Mouse (Mus musculus) bone marrow macrophage, adult 2 months (primary cell): Measurements from ENCODE around the gene Pmpcb. TPM values are rescaled to one million over a fixed set of nuclear protein-coding genes. Genes with fewer than 3 reads are reported as not detected.
"Not testable (repeated sequence)": the region's sequence is repeated elsewhere in the genome, so short reads cannot be mapped to it uniquely, and the experiment has no call there.

Experiments used
- H3K27ac ChIP-seq: 2 replicates; pipeline ENCODE4 v1.5.1; 2012; ENCODE audit warnings: low read depth, low read length; ENCODE audit not compliant: insufficient read depth
- H3K4me1 ChIP-seq: 2 replicates; pipeline ENCODE4 v1.6.1; 2012; ENCODE audit warnings: low read length; ENCODE audit not compliant: control insufficient read depth, insufficient read depth
- H3K4me3 ChIP-seq: 2 replicates; pipeline ENCODE4 v1.5.1; 2012; ENCODE audit warnings: mild to moderate bottlenecking, low read length, moderate library complexity; ENCODE audit not compliant: insufficient read depth
- CTCF ChIP-seq: IDR thresholded peaks from 2 replicates; pipeline ENCODE4 v1.5.1; 2012; ENCODE audit warnings: low read depth, mild to moderate bottlenecking, low read length, moderate library complexity
- POLR2A ChIP-seq: IDR thresholded peaks from 2 replicates; pipeline ENCODE4 v1.6.1; 2012; ENCODE audit warnings: mild to moderate bottlenecking, low read depth, low read length, borderline replicate concordance
- polyA plus RNA-seq: library from polyadenylated mRNA; stranded (reverse); fragments of >200 nt; gene quantifications from 2 replicates; pipeline ENCODE4 v1.2.4, GENCODE M21; 2012; ENCODE audit not compliant: missing spikeins, insufficient read depth, insufficient read length

The Pmpcb gene
- polyA plus RNA-seq, 1 experiment: 63.2 TPM

DNA sequence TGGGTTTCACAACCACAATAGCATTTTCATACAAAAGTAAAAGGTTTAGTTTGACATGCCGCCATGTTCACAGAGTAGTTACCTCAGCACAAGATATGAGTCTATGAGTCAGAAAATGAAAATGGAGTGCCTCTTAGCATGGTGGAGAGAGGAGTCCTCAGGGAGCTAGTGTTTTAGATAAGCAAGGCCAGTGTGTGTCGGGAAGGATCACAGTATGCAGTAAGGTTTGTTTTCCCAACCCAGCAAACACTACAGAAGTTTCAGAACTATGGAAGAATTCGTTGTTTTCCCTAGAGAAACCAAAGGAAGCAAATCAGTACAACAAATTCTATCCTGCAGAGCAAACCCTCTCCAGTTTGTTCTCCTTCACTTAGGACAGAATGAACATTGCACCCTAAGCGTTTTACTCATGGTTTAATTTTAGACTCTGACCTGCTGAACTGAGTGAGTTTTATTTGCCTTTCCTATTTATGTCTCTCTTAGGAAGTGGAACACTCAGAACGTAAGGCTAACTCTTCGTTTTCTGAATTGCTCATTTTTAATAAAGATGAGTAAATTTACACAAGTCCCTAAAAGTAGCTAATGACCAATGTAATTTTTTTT lies 34.0 kb upstream of the Pmpcb start:
- peak overlapping the region; percentile 71 for H3K27ac ChIP-seq
- TF ChIP-seq POLR2A (no peak), CTCF (no peak)
- peaks cover 10% of the 10 kb centered on the region for H3K4me1 ChIP-seq
- no peak overlapping the region for H3K4me3 ChIP-seq

- peaks cover 10% of the 10 kb centered on the region for H3K4me1 ChIP-seq
- H3K27ac ChIP-seq: peak overlapping the region; percentile 28; the same call in 1 of the 2 replicates
- no peak for TF ChIP-seq POLR2A
- TF ChIP-seq CTCF: no peak
- no peak overlapping the region for H3K4me3 ChIP-seq
These were observed 33.2 kb upstream of the Pmpcb start for GRCm38 (mm10) chr5:21703708-21704107.

DNA sequence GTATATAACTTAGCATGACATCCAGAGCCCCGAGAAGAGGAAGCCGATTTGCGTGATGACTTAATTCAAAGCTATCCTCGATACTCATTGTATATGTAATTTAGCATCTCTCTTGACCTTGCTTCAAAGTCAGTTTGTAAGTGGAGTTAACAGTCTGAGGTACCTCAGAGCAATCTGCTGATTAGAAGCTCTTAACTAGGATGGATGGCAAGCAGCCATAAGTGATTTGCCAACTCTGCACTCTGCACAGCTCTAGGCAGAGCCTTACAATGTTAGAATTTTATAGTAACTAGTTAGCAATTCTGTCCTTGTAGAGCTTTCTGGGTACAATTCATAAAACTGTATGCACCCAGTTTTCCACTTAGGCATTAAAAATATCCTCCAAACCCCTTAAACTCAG lies 30.4 kb upstream of the Pmpcb start:
- H3K27ac ChIP-seq: no peak overlapping the region
- no peak overlapping the region for H3K4me3 ChIP-seq
- no peak for TF ChIP-seq CTCF
- H3K4me1 ChIP-seq: peaks cover 10% of the 10 kb centered on the region

DNA sequence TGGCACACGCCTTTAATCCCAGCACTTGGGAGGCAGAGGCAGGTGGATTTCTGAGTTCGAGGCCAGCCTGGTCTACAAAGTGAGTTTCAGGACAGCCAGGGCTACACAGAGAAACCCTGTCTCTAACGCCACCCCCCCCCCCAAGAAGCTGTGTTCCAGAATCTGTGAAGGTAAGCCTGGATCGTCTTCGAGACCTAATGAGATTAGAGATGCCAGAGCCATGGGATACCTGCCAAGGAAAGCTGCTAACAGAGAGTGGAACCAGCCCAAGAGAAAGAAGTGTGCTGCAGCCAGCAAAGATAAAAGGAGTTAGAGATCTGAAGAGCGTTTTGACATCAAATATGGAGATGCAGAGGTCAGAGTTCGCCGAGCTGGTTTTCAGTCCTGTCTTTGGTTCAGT lies 28.9 kb upstream of the Pmpcb start:
- not testable (repeated sequence) for H3K4me1 ChIP-seq, H3K27ac ChIP-seq, H3K4me3 ChIP-seq

- Histone ChIP-seq H3K4me3 (no peak overlapping the region), H3K4me1 (peaks cover 2% of the 10 kb centered on the region; the same call in 1 of the 2 replicates), H3K27ac (no peak overlapping the region)
- TF ChIP-seq POLR2A: no peak
These were observed 24.7 kb upstream of the Pmpcb start for GRCm38 (mm10) chr5:21712127-21712715.

DNA sequence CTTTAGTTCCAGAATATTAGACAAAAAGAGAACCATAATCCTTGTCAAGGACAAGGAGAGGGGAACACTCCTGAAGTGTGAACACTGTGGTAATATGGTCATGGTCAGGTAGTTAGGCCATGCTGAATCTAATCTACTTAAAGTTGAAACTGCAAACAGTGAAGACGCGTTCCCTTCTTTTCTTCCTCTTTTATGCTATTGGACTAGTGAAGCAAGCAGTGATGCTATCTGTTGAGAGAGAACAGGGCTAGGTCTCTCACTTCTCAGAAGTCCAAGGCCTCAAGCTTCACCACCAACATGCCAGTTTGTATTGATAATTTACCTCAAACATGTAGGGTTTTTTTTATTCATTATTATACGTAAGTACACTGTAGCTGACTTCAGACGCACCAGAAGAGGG lies 22.5 kb upstream of the Pmpcb start:
- no peak for TF ChIP-seq POLR2A
- no peak for TF ChIP-seq CTCF

GRCm38 (mm10) chr5:21717165-21717715 lies 19.7 kb upstream of the Pmpcb start:
- no peak for TF ChIP-seq POLR2A
- TF ChIP-seq CTCF: no peak
- Histone ChIP-seq H3K4me1 (peaks cover 9% of the 10 kb centered on the region), H3K4me3 (no peak overlapping the region), H3K27ac (no peak overlapping the region)

More for the DNA sequence above, 22.5 kb upstream of the Pmpcb start:
- no peak overlapping the region for H3K4me3 ChIP-seq
- peaks cover 9% of the 10 kb centered on the region for H3K4me1 ChIP-seq
- no peak overlapping the region for H3K27ac ChIP-seq

GRCm38 (mm10) chr5:21718546-21718945 lies 18.4 kb upstream of the Pmpcb start:
- TF ChIP-seq POLR2A: no peak
- TF ChIP-seq CTCF: no peak
- Histone ChIP-seq H3K4me3 (no peak overlapping the region), H3K27ac (no peak overlapping the region), H3K4me1 (peaks cover 9% of the 10 kb centered on the region)

DNA sequence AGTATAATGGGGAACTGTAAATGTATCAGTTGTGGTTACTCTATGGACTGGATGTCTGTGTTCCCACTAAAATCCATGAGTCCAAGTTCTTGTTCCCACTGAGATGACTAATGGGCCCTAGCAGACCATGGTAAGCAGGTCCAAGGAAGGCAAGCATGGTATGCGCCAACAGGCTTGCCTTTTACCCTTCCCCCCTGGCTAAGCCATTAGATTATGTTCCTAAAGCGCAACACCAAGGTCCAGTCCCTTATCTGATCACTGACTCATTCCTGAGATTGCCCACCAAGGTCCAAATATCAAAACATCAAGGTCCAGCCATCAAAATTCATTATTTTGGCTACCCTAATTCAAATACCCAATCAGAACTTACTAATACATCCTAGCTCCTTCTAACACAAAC lies 17.7 kb upstream of the Pmpcb start:
- H3K4me1 ChIP-seq: peaks cover 9% of the 10 kb centered on the region
- TF ChIP-seq POLR2A (no peak), CTCF (no peak)
- no peak overlapping the region for H3K27ac ChIP-seq
- H3K4me3 ChIP-seq: no peak overlapping the region

DNA sequence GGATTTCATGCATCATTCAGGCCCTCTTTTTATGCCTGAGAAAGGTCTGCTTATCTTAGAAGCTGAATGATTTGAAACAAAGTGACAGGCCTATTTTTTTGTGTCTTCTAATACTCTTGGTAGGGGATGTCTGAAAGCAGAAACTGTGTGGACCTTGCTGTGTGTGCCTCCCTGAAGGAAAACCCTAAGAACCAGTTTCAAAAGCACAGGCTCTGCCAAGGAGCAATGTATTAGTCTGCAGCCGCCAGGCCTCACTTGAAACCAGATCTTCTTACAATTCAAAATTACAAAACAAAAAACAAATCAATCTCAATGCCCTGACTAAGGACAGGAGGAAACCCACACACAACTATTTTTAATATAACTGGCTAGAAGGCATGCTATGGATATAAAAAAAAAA lies 12.5 kb upstream of the Pmpcb start:
- no peak overlapping the region for H3K27ac ChIP-seq
- peaks cover 5% of the 10 kb centered on the region; the same call in 1 of the 2 replicates for H3K4me1 ChIP-seq
- TF ChIP-seq POLR2A (no peak), CTCF (no peak)

More for the DNA sequence above, 12.5 kb upstream of the Pmpcb start:
- no peak overlapping the region for H3K4me3 ChIP-seq
